Mouse (Mus musculus): ENCODE measurements around the gene Kcnh1. TPM values are rescaled to one million over a fixed set of nuclear protein-coding genes. Genes with fewer than 3 reads are reported as not detected.

The Kcnh1 gene
- polyA plus RNA-seq, 1 experiment from 2014 or later: 0.38 TPM

- no peak overlapping the region for H3K4me3 ChIP-seq (ENCODE audit: low read depth, low read length)
- no peaks in the 10 kb centered on the region for H3K27me3 ChIP-seq (ENCODE audit: control insufficient read depth, insufficient read depth, low read length)
- H3K4me1 ChIP-seq (ENCODE audit: control insufficient read depth, insufficient read depth, low read length): no peaks in the 10 kb centered on the region
- ATAC-seq (replicated peaks; ENCODE audit: insufficient number of reproducible peaks, low FRiP score, low TSS enrichment, low read depth) (no peak), DNase-seq (ENCODE audit: low spot score) (no peak)
- 86% methylated on average over 3 of the region's 3 CpGs for WGBS
- no peak overlapping the region for H3K27ac ChIP-seq (replicated peaks; ENCODE audit: low read depth, low read length)
- no peaks in the 10 kb centered on the region for H3K9me3 ChIP-seq (replicated peaks; ENCODE audit: control insufficient read depth, low read length)
- no peaks in the 10 kb centered on the region for H3K36me3 ChIP-seq (replicated peaks; ENCODE audit: control insufficient read depth, insufficient read depth, low read depth, low read length)
- no peak overlapping the region for H3K9ac ChIP-seq (replicated peaks; ENCODE audit: low read length)
- H3K4me2 ChIP-seq (ENCODE audit: low read depth, low read length): no peak overlapping the region
Measured at GRCm38 (mm10) chr1:192293921-192294320, 103.3 kb downstream of the Kcnh1 start.

- H3K4me3 ChIP-seq (ENCODE audit: low read depth, low read length): no peak overlapping the region
- H3K27me3 ChIP-seq (ENCODE audit: control insufficient read depth, insufficient read depth, low read length): no peaks in the 10 kb centered on the region
- no peaks in the 10 kb centered on the region for H3K9me3 ChIP-seq (replicated peaks; ENCODE audit: control insufficient read depth, low read length)
- no peak overlapping the region for H3K9ac ChIP-seq (replicated peaks; ENCODE audit: low read length)
- DNase-seq (ENCODE audit: low spot score) (no peak), ATAC-seq (replicated peaks; ENCODE audit: insufficient number of reproducible peaks, low FRiP score, low TSS enrichment, low read depth) (no peak)
- no peaks in the 10 kb centered on the region for H3K36me3 ChIP-seq (replicated peaks; ENCODE audit: control insufficient read depth, insufficient read depth, low read depth, low read length)
- H3K27ac ChIP-seq (replicated peaks; ENCODE audit: low read depth, low read length): no peak overlapping the region
- WGBS: 85% methylated on average over 11 of the region's 11 CpGs
- H3K4me1 ChIP-seq (ENCODE audit: control insufficient read depth, insufficient read depth, low read length): no peaks in the 10 kb centered on the region
- no peak overlapping the region for H3K4me2 ChIP-seq (ENCODE audit: low read depth, low read length)
Measured at GRCm38 (mm10) chr1:192295243-192295860, 104.8 kb downstream of the Kcnh1 start.

- no peaks in the 10 kb centered on the region for H3K4me1 ChIP-seq (ENCODE audit: control insufficient read depth, insufficient read depth, low read length)
- no peak overlapping the region for H3K4me3 ChIP-seq (ENCODE audit: low read depth, low read length)
- H3K9ac ChIP-seq (replicated peaks; ENCODE audit: low read length): no peak overlapping the region
- no peaks in the 10 kb centered on the region for H3K9me3 ChIP-seq (replicated peaks; ENCODE audit: control insufficient read depth, low read length)
- no peak overlapping the region for H3K4me2 ChIP-seq (ENCODE audit: low read depth, low read length)
- ATAC-seq (replicated peaks; ENCODE audit: insufficient number of reproducible peaks, low FRiP score, low TSS enrichment, low read depth) (no peak), DNase-seq (ENCODE audit: low spot score) (no peak)
- H3K36me3 ChIP-seq (replicated peaks; ENCODE audit: control insufficient read depth, insufficient read depth, low read depth, low read length): no peaks in the 10 kb centered on the region
- H3K27ac ChIP-seq (replicated peaks; ENCODE audit: low read depth, low read length): no peak overlapping the region
- no peaks in the 10 kb centered on the region for H3K27me3 ChIP-seq (ENCODE audit: control insufficient read depth, insufficient read depth, low read length)
Measured at GRCm38 (mm10) chr1:192295902-192296301, 105.3 kb downstream of the Kcnh1 start.

GRCm38 (mm10) chr1:192297481-192298128 is 107.0 kb downstream of the Kcnh1 start:
- Histone ChIP-seq H3K4me1 (ENCODE audit: control insufficient read depth, insufficient read depth, low read length) (no peaks in the 10 kb centered on the region), H3K4me2 (ENCODE audit: low read depth, low read length) (no peak overlapping the region), H3K9ac (replicated peaks; ENCODE audit: low read length) (no peak overlapping the region), H3K27ac (replicated peaks; ENCODE audit: low read depth, low read length) (no peak overlapping the region), H3K4me3 (ENCODE audit: low read depth, low read length) (no peak overlapping the region), H3K27me3 (ENCODE audit: control insufficient read depth, insufficient read depth, low read length) (no peaks in the 10 kb centered on the region), H3K36me3 (replicated peaks; ENCODE audit: control insufficient read depth, insufficient read depth, low read depth, low read length) (no peaks in the 10 kb centered on the region), H3K9me3 (replicated peaks; ENCODE audit: control insufficient read depth, low read length) (no peaks in the 10 kb centered on the region)
- 77% methylated on average over 5 of the region's 5 CpGs for WGBS
- no peak for ATAC-seq (replicated peaks; ENCODE audit: insufficient number of reproducible peaks, low FRiP score, low TSS enrichment, low read depth)
- DNase-seq (ENCODE audit: low spot score): no peak

- Histone ChIP-seq H3K9me3 (replicated peaks; ENCODE audit: control insufficient read depth, low read length) (no peaks in the 10 kb centered on the region), H3K27ac (replicated peaks; ENCODE audit: low read depth, low read length) (no peak overlapping the region), H3K27me3 (ENCODE audit: control insufficient read depth, insufficient read depth, low read length) (no peaks in the 10 kb centered on the region), H3K4me2 (ENCODE audit: low read depth, low read length) (no peak overlapping the region), H3K4me1 (ENCODE audit: control insufficient read depth, insufficient read depth, low read length) (no peaks in the 10 kb centered on the region), H3K9ac (replicated peaks; ENCODE audit: low read length) (no peak overlapping the region), H3K4me3 (ENCODE audit: low read depth, low read length) (no peak overlapping the region), H3K36me3 (replicated peaks; ENCODE audit: control insufficient read depth, insufficient read depth, low read depth, low read length) (no peaks in the 10 kb centered on the region)
- no peak for DNase-seq (ENCODE audit: low spot score)
- no peak for ATAC-seq (replicated peaks; ENCODE audit: insufficient number of reproducible peaks, low FRiP score, low TSS enrichment, low read depth)
- WGBS: 87% methylated on average over 7 of the region's 7 CpGs
Measured at GRCm38 (mm10) chr1:192300417-192300816, 109.8 kb downstream of the Kcnh1 start.

GRCm38 (mm10) chr1:192303615-192304014 is 113.0 kb downstream of the Kcnh1 start:
- no peak overlapping the region for H3K4me3 ChIP-seq (ENCODE audit: low read depth, low read length)
- WGBS: 83% methylated on average over 2 of the region's 2 CpGs

GRCm38 (mm10) chr1:192305155-192305554 is 114.6 kb downstream of the Kcnh1 start:
- no peak for ATAC-seq (replicated peaks; ENCODE audit: insufficient number of reproducible peaks, low FRiP score, low TSS enrichment, low read depth)
- Histone ChIP-seq H3K27ac (replicated peaks; ENCODE audit: low read depth, low read length) (no peak overlapping the region), H3K4me2 (ENCODE audit: low read depth, low read length) (no peak overlapping the region), H3K4me1 (ENCODE audit: control insufficient read depth, insufficient read depth, low read length) (no peaks in the 10 kb centered on the region), H3K36me3 (replicated peaks; ENCODE audit: control insufficient read depth, insufficient read depth, low read depth, low read length) (no peaks in the 10 kb centered on the region), H3K9me3 (replicated peaks; ENCODE audit: control insufficient read depth, low read length) (no peaks in the 10 kb centered on the region), H3K9ac (replicated peaks; ENCODE audit: low read length) (no peak overlapping the region), H3K27me3 (ENCODE audit: control insufficient read depth, insufficient read depth, low read length) (no peaks in the 10 kb centered on the region), H3K4me3 (ENCODE audit: low read depth, low read length) (no peak overlapping the region)
- WGBS: 82% methylated on average over 1 of the region's 1 CpGs
- DNase-seq (ENCODE audit: low spot score): no peak

More at GRCm38 (mm10) chr1:192303615-192304014, 113.0 kb downstream of the Kcnh1 start:
- no peaks in the 10 kb centered on the region for H3K27me3 ChIP-seq (ENCODE audit: control insufficient read depth, insufficient read depth, low read length)
- H3K4me2 ChIP-seq (ENCODE audit: low read depth, low read length): no peak overlapping the region
- no peak for DNase-seq (ENCODE audit: low spot score)
- no peaks in the 10 kb centered on the region for H3K9me3 ChIP-seq (replicated peaks; ENCODE audit: control insufficient read depth, low read length)
- H3K27ac ChIP-seq (replicated peaks; ENCODE audit: low read depth, low read length): no peak overlapping the region
- H3K4me1 ChIP-seq (ENCODE audit: control insufficient read depth, insufficient read depth, low read length): no peaks in the 10 kb centered on the region
- H3K9ac ChIP-seq (replicated peaks; ENCODE audit: low read length): no peak overlapping the region
- ATAC-seq (replicated peaks; ENCODE audit: insufficient number of reproducible peaks, low FRiP score, low TSS enrichment, low read depth): no peak
- H3K36me3 ChIP-seq (replicated peaks; ENCODE audit: control insufficient read depth, insufficient read depth, low read depth, low read length): no peaks in the 10 kb centered on the region

GRCm38 (mm10) chr1:192307055-192307454 is 116.5 kb downstream of the Kcnh1 start:
- Histone ChIP-seq H3K36me3 (replicated peaks; ENCODE audit: control insufficient read depth, insufficient read depth, low read depth, low read length) (no peaks in the 10 kb centered on the region), H3K4me3 (ENCODE audit: low read depth, low read length) (no peak overlapping the region), H3K4me1 (ENCODE audit: control insufficient read depth, insufficient read depth, low read length) (no peaks in the 10 kb centered on the region), H3K4me2 (ENCODE audit: low read depth, low read length) (no peak overlapping the region), H3K27ac (replicated peaks; ENCODE audit: low read depth, low read length) (no peak overlapping the region), H3K27me3 (ENCODE audit: control insufficient read depth, insufficient read depth, low read length) (no peaks in the 10 kb centered on the region), H3K9me3 (replicated peaks; ENCODE audit: control insufficient read depth, low read length) (no peaks in the 10 kb centered on the region), H3K9ac (replicated peaks; ENCODE audit: low read length) (no peak overlapping the region)
- ATAC-seq (replicated peaks; ENCODE audit: insufficient number of reproducible peaks, low FRiP score, low TSS enrichment, low read depth) (no peak), DNase-seq (ENCODE audit: low spot score) (no peak)
